Mouse (Mus musculus) adrenal gland, adult 2 months (tissue): ENCODE results near the gene Prok1. TPM values are rescaled to one million over a fixed set of nuclear protein-coding genes. Genes with fewer than 3 reads are reported as not detected.

Experiments used
- DNase-seq: peaks from one replicate; pipeline ENCODE4 v3.0.0; 2021
- polyA plus RNA-seq: library from polyadenylated mRNA; depleted of rRNA; stranded (reverse); fragments of >200 nt; gene quantifications from 2 replicates; pipeline ENCODE4 v1.2.3, GENCODE M21; 2012; rRNA removed
- total RNA-seq, 2 experiments: library from RNA; stranded (reverse); gene quantifications; 2 replicates each; pipeline ENCODE4 v1.2.3; 2021

Gene Prok1
- total and polyA plus RNA-seq, 3 experiments: 1.7 to 3.5 TPM; not detected in 1

DNA sequence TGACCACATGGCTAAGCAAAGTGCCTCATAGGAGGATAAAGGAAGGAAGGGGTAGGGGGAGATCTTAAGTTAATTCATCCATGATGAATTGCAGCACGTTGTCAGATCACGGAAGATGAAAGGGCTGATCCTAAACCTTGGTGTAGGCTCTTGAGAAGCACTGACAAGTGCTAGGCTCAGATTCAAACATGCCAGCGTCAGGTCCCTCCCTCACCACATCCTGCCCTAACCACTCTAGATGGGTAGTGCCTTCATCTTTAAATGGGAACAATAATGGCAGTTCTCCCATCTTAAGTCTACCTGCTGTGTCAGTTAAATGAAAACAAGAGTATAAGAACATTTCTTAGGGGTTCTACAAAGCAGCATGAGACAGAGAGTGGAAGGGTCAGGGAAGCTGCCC lies 53.9 kb downstream of the Prok1 start:
- no peak for DNase-seq

DNA sequence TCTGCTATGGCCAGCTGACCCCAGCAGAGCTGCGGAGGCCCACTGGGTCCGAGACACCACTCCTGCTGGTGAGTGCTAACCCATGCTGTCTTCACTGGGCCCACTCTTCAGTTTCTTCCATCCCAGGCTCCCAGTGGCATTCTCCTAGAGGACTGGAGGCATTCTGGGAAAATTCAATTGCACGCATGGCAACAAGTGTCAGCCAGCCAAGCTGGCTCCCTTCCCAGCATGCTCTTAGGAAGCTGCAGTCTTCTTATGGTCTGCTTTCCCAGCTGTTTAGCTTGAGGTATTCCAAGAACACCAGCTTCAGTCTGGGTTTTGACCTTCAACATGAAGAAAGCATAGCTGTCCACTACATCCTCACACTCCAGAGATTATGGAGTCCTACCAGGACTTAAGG lies 56.3 kb downstream of the Prok1 start:
- no peak for DNase-seq

Other genes with a start within 250 kb of the Prok1 start
- 1 to 10 TPM in 1 of 2 experiments, under 1 TPM in 1; 0.78 to 1.0 TPM for gene Kcna3, start 203.5 kb downstream of the Prok1 start, total RNA-seq
- 1.1 and 1.3 TPM in 2 replicates for gene Kcna3, start 203.5 kb downstream of the Prok1 start, polyA plus RNA-seq
- gene Kcna2, start 138.6 kb downstream of the Prok1 start, total RNA-seq: 1 to 10 TPM in 1 of 2 experiments, under 1 TPM in 1; 0.46 to 1.5 TPM
- 0.16 and 0.45 TPM in 2 replicates for gene Kcna2, start 138.6 kb downstream of the Prok1 start, polyA plus RNA-seq
- gene Kcna10, start 56.7 kb downstream of the Prok1 start, total RNA-seq: not detected
- not detected in 2 replicates for gene Kcna10, start 56.7 kb downstream of the Prok1 start, polyA plus RNA-seq
- gene Cym, start 18.0 kb downstream of the Prok1 start, total RNA-seq: 1 to 10 TPM in 1 of 2 experiments, under 1 TPM in 1; 0.55 to 1.0 TPM
- 0.08 and 0.16 TPM in 2 replicates for gene Cym, start 18.0 kb downstream of the Prok1 start, polyA plus RNA-seq
- not detected for gene A630076J17Rik, start 9.1 kb downstream of the Prok1 start, total RNA-seq
- gene A630076J17Rik, start 9.1 kb downstream of the Prok1 start, polyA plus RNA-seq: not detected in 2 replicates
- gene Lamtor5, start 39.2 kb upstream of the Prok1 start, total RNA-seq: 10 to 100 TPM; 76.7 to 86.5 TPM
- gene Lamtor5, start 39.2 kb upstream of the Prok1 start, polyA plus RNA-seq: 36.5 and 47.4 TPM in 2 replicates
- gene Slc16a4, start 51.5 kb upstream of the Prok1 start, total RNA-seq: under 1 TPM; 0.32 to 0.59 TPM
- 0.11 and 0.16 TPM in 2 replicates for gene Slc16a4, start 51.5 kb upstream of the Prok1 start, polyA plus RNA-seq
- 10 to 100 TPM; 25.9 to 40.5 TPM for gene Rbm15, start 94.0 kb upstream of the Prok1 start, total RNA-seq
- 4.1 and 4.8 TPM in 2 replicates for gene Rbm15, start 94.0 kb upstream of the Prok1 start, polyA plus RNA-seq
- 10 to 100 TPM in 1 of 2 experiments, 1 to 10 TPM in 1; 7.4 to 13.6 TPM for gene Kcnc4, start 219.8 kb upstream of the Prok1 start, total RNA-seq
- gene Kcnc4, start 219.8 kb upstream of the Prok1 start, polyA plus RNA-seq: 8.6 and 10.0 TPM in 2 replicates